Mouse (Mus musculus): ENCODE measurements around the gene Mpp1. TPM values are rescaled to one million over a fixed set of nuclear protein-coding genes. Genes with fewer than 3 reads are reported as not detected.

Mpp1 gene
- total and polyA plus RNA-seq, 2 experiments from 2014 or later: 21.1 to 36.9 TPM

GRCm38 (mm10) chrX:75083982-75084773 is 46.6 kb downstream of the Mpp1 start:
- Histone ChIP-seq H3K4me2 (ENCODE audit: low read depth, low read length) (peak overlapping the region; percentile 64), H3K36me3 (replicated peaks; ENCODE audit: control insufficient read depth, insufficient read depth, low read length) (no peaks in the 10 kb centered on the region), H3K9me3 (replicated peaks; ENCODE audit: control insufficient read depth, low read length) (no peaks in the 10 kb centered on the region), H3K27me3 (ENCODE audit: control insufficient read depth, insufficient read depth, low read length) (no peaks in the 10 kb centered on the region), H3K4me1 (ENCODE audit: control insufficient read depth, insufficient read depth) (no peaks in the 10 kb centered on the region), H3K4me3 (ENCODE audit: low read depth, low read length) (peak overlapping the region; percentile 60), H3K27ac (ENCODE audit: low read depth) (peak overlapping the region; percentile 48), H3K9ac (replicated peaks; ENCODE audit: low read depth, low read length) (peak overlapping the region; percentile 45)
- 18% methylated on average over 26 of the region's 26 CpGs for WGBS
- DNase-seq (ENCODE audit: low spot score): no peak
- TF ChIP-seq EP300 (IDR thresholded peaks at IDR 0.05; ENCODE audit: low read depth): no peak
- TF ChIP-seq CTCF (IDR thresholded peaks at IDR 0.05; ENCODE audit: low read depth): no peak
- ATAC-seq (ENCODE audit: insufficient read depth, low read depth): peak; percentile 51

GRCm38 (mm10) chrX:75082351-75082750 is 48.5 kb downstream of the Mpp1 start:
- WGBS: 44% methylated on average over 2 of the region's 2 CpGs
- DNase-seq (ENCODE audit: low spot score) (no peak), ATAC-seq (ENCODE audit: insufficient read depth, low read depth) (no peak)
- Histone ChIP-seq H3K4me2 (ENCODE audit: low read depth, low read length) (no peak overlapping the region), H3K27ac (ENCODE audit: low read depth) (no peak overlapping the region), H3K4me1 (ENCODE audit: control insufficient read depth, insufficient read depth) (no peaks in the 10 kb centered on the region), H3K4me3 (ENCODE audit: low read depth, low read length) (no peak overlapping the region), H3K36me3 (replicated peaks; ENCODE audit: control insufficient read depth, insufficient read depth, low read length) (no peaks in the 10 kb centered on the region), H3K27me3 (ENCODE audit: control insufficient read depth, insufficient read depth, low read length) (no peaks in the 10 kb centered on the region), H3K9ac (replicated peaks; ENCODE audit: low read depth, low read length) (no peak overlapping the region), H3K9me3 (replicated peaks; ENCODE audit: control insufficient read depth, low read length) (no peaks in the 10 kb centered on the region)
- TF ChIP-seq CTCF (IDR thresholded peaks at IDR 0.05; ENCODE audit: low read depth): peak; percentile 10; the same call in 1 of the 2 replicates
- TF ChIP-seq EP300 (IDR thresholded peaks at IDR 0.05; ENCODE audit: low read depth): no peak

Other genes starting within 250 kb of the Mpp1 start
- 3.8 and 4.6 TPM in 2 replicates for gene Gab3, start 45.6 kb downstream of the Mpp1 start, total RNA-seq (2014; rRNA removed; ENCODE audit: low replicate concordance)
- gene Gab3, start 45.6 kb downstream of the Mpp1 start, polyA plus RNA-seq (2015; fragmentation: Nextera tagmentation; extraction: Ambion mirVana): 2.7 and 3.1 TPM in 2 replicates
- gene Dkc1, start 35.2 kb downstream of the Mpp1 start, total RNA-seq (2014; rRNA removed; ENCODE audit: low replicate concordance): 10.5 and 22.8 TPM in 2 replicates
- 39.4 and 44.8 TPM in 2 replicates for gene Dkc1, start 35.2 kb downstream of the Mpp1 start, polyA plus RNA-seq (2015; fragmentation: Nextera tagmentation; extraction: Ambion mirVana)
- gene Smim9, start 32.8 kb upstream of the Mpp1 start, total RNA-seq (2014; rRNA removed; ENCODE audit: low replicate concordance): not detected in 2 replicates
- gene Smim9, start 32.8 kb upstream of the Mpp1 start, polyA plus RNA-seq (2015; fragmentation: Nextera tagmentation; extraction: Ambion mirVana): not detected in 2 replicates